Mouse (Mus musculus) thymus, adult 2 months (tissue): ENCODE results near the gene Ccsap.

ENCODE experiments used
- CTCF ChIP-seq: fragments of 200-500 bp; IDR thresholded peaks from 2 replicates; pipeline ENCODE4 v1.5.1; 2012; ENCODE audit warnings: mild to moderate bottlenecking, control low read depth, low read length, moderate library complexity, borderline replicate concordance; ENCODE audit not compliant: control insufficient read depth, poor library complexity, insufficient read depth; ENCODE audit errors: extremely low read depth
- POLR2A ChIP-seq: fragments of 200-500 bp; IDR thresholded peaks from 2 replicates; pipeline ENCODE4 v1.6.1; 2012; ENCODE audit warnings: mild to moderate bottlenecking, low read length, control low read depth, moderate library complexity; ENCODE audit not compliant: control insufficient read depth, poor library complexity, insufficient read depth; ENCODE audit errors: extremely low read depth

GRCm38 (mm10) chr8:123899366-123899765 lies 39.4 kb upstream of the Ccsap start:
- TF ChIP-seq CTCF = no peak
- no peak for TF ChIP-seq POLR2A
